Comparison of ENCODE assay signal across 19 mouse cellular contexts in genomic region chr1:153992466-153992865, GRCm38 (mm10).
DNase-seq lines count a peak whose midpoint lies in the region; ATAC-seq and TF ChIP-seq lines count a peak whose summit lies in the region.
"Had no signal": no experiment of that assay in that cellular context is flagged by ENCODE, and none has a peak within 500 bp of the region (broad histone marks: within the 10 kb centered on the region; RNA-seq: fewer than 3 reads in every experiment).

No protein-coding gene starts in this region.

- no peak overlapping the region for H3K27ac ChIP-seq in intestine, embryonic 15.5 days
- H3K27ac ChIP-seq in intestine, embryonic 16.5 days (ENCODE audit: low read length), result no peak overlapping the region
- H3K27ac ChIP-seq in liver, embryonic 12.5 days, result 0 out of 2 replicates have a peak overlapping the region, but pooled peaks have one; percentile 4
- H3K27ac ChIP-seq in stomach, postnatal 0 days (replicated peaks), result peak overlapping the region; percentile 30; the same call in 1 of the 2 replicates
- H3K27ac ChIP-seq: embryonic facial prominence, embryonic 13.5 days had no signal

- no peak overlapping the region for H3K4me3 ChIP-seq in intestine, embryonic 15.5 days (replicated peaks)
- H3K4me3 ChIP-seq in intestine, embryonic 16.5 days (ENCODE audit: low read length), result no peak overlapping the region
- no peak overlapping the region for H3K4me3 ChIP-seq in liver, embryonic 12.5 days
- H3K4me3 ChIP-seq in stomach, postnatal 0 days (ENCODE audit: low read depth, low read length), result no peak overlapping the region
- H3K4me3 ChIP-seq: embryonic facial prominence, embryonic 13.5 days; megakaryocyte, embryonic 14.5 days had no signal

- H3K36me3 ChIP-seq in intestine, embryonic 15.5 days, result no peaks in the 10 kb centered on the region
- no peaks in the 10 kb centered on the region for H3K36me3 ChIP-seq in intestine, embryonic 16.5 days (ENCODE audit: control insufficient read depth, insufficient read depth, low read length)
- no peaks in the 10 kb centered on the region for H3K36me3 ChIP-seq in liver, embryonic 12.5 days
- no peaks in the 10 kb centered on the region for H3K36me3 ChIP-seq in stomach, postnatal 0 days (ENCODE audit: control insufficient read depth, insufficient read depth, low read length)
- H3K36me3 ChIP-seq: embryonic facial prominence, embryonic 13.5 days had no signal

- ATAC-seq in intestine, embryonic 15.5 days, result peak; percentile 39; the same call in 1 of the 2 replicates
- no peak for ATAC-seq in intestine, embryonic 16.5 days
- 0 out of 2 replicates have a peak, but pooled peaks have one; percentile 54 for ATAC-seq in liver, embryonic 12.5 days
- ATAC-seq in stomach, postnatal 0 days (ENCODE audit: low FRiP score, low TSS enrichment), result peak; percentile 87
- ATAC-seq: activated CD4-positive, CD25-positive, alpha-beta regulatory T cell, adult 4 months; CD4-positive, CD25-positive, alpha-beta regulatory T cell, adult 4 months; forebrain, embryonic 16.5 days; Patski had no signal

- no peak for TF ChIP-seq EP300 in stomach, postnatal 0 days (optimal IDR thresholded peaks at IDR 0.05)

- peak; percentile 12 for DNase-seq in kidney, postnatal 14 days
- DNase-seq in stomach, postnatal 0 days (ENCODE audit: low spot score), result peak; percentile 73
- no peak for DNase-seq in lung, postnatal 10 days
- DNase-seq in thymus, postnatal 10 days (ENCODE audit: low spot score in 2 of 2), result no peak
- DNase-seq: adrenal gland, postnatal 14 days; cerebellum, adult 9-11 months; gastrocnemius, postnatal 25 days; left cerebral cortex, postnatal 4 days; lung, adult 18-20 months; midbrain, embryonic 14.5 days had no signal

- H3K4me1 ChIP-seq in intestine, embryonic 15.5 days (replicated peaks), result peaks cover 3% of the 10 kb centered on the region; the same call in 1 of the 2 replicates
- H3K4me1 ChIP-seq in intestine, embryonic 16.5 days (ENCODE audit: control insufficient read depth, insufficient read depth, low read length), result no peaks in the 10 kb centered on the region
- H3K4me1 ChIP-seq in liver, embryonic 12.5 days, result no peaks in the 10 kb centered on the region
- no peaks in the 10 kb centered on the region for H3K4me1 ChIP-seq in stomach, postnatal 0 days (replicated peaks; ENCODE audit: control insufficient read depth, insufficient read depth)
- H3K4me1 ChIP-seq: embryonic facial prominence, embryonic 13.5 days had no signal

- 47% methylated on average over 3 of the region's 3 CpGs for WGBS in intestine, embryonic 15.5 days
- WGBS in intestine, embryonic 16.5 days, result 46% methylated on average over 3 of the region's 3 CpGs
- WGBS in liver, embryonic 12.5 days (ENCODE audit: insufficient replicate concordance), result 67% methylated on average over 3 of the region's 3 CpGs
- 65% methylated on average over 2 of the region's 3 CpGs for WGBS in stomach, postnatal 0 days

- H3K9ac ChIP-seq in intestine, embryonic 15.5 days, result no peak overlapping the region
- H3K9ac ChIP-seq in intestine, embryonic 16.5 days (ENCODE audit: low read depth, low read length), result no peak overlapping the region
- H3K9ac ChIP-seq in liver, embryonic 12.5 days, result no peak overlapping the region
- H3K9ac ChIP-seq in stomach, postnatal 0 days (ENCODE audit: low read length), result no peak overlapping the region
- H3K9ac ChIP-seq: embryonic facial prominence, embryonic 13.5 days had no signal

- no peak overlapping the region for H3K4me2 ChIP-seq in intestine, embryonic 15.5 days (replicated peaks)
- no peak overlapping the region for H3K4me2 ChIP-seq in intestine, embryonic 16.5 days (ENCODE audit: low read depth, low read length)
- H3K4me2 ChIP-seq in liver, embryonic 12.5 days, result no peak overlapping the region
- H3K4me2 ChIP-seq in stomach, postnatal 0 days (replicated peaks; ENCODE audit: low read depth), result no peak overlapping the region
- H3K4me2 ChIP-seq: embryonic facial prominence, embryonic 13.5 days had no signal

- H3K27me3 ChIP-seq in intestine, embryonic 15.5 days (replicated peaks), result no peaks in the 10 kb centered on the region
- H3K27me3 ChIP-seq in intestine, embryonic 16.5 days (replicated peaks; ENCODE audit: control insufficient read depth, insufficient read depth, low read length), result no peaks in the 10 kb centered on the region
- H3K27me3 ChIP-seq in liver, embryonic 12.5 days (replicated peaks), result no peaks in the 10 kb centered on the region
- no peaks in the 10 kb centered on the region for H3K27me3 ChIP-seq in stomach, postnatal 0 days (ENCODE audit: control insufficient read depth, insufficient read depth, low read length)
- H3K27me3 ChIP-seq: embryonic facial prominence, embryonic 13.5 days; Patski had no signal

- no peak for TF ChIP-seq CTCF in stomach, postnatal 0 days (IDR thresholded peaks at IDR 0.05; ENCODE audit: low read depth)

- H3K9me3 ChIP-seq in intestine, embryonic 15.5 days, result no peaks in the 10 kb centered on the region
- H3K9me3 ChIP-seq in intestine, embryonic 16.5 days (ENCODE audit: control insufficient read depth, low read length), result no peaks in the 10 kb centered on the region; the same call in 1 of the 2 replicates
- H3K9me3 ChIP-seq in liver, embryonic 12.5 days (replicated peaks), result no peaks in the 10 kb centered on the region
- H3K9me3 ChIP-seq in stomach, postnatal 0 days (ENCODE audit: control insufficient read depth, low read length), result no peaks in the 10 kb centered on the region

Comparison
In these comparisons a context has a peak if more than half of its experiments do, and no peak if none do; other contexts are left out.
1. H3K27ac ChIP-seq: peak in liver, embryonic 12.5 days (single experiment) and stomach, postnatal 0 days (single experiment); none in intestine, embryonic 15.5 days (single experiment) and intestine, embryonic 16.5 days (single experiment).
2. DNase-seq: peak in kidney, postnatal 14 days (single experiment) and stomach, postnatal 0 days (single experiment); none in lung, postnatal 10 days (single experiment) and thymus, postnatal 10 days (0 of 2).